Mouse (Mus musculus) activated CD4-positive, CD25-positive, alpha-beta regulatory T cell (primary cell): ENCODE results near the gene Vmn1r225. TPM values are rescaled to one million over a fixed set of nuclear protein-coding genes. Genes with fewer than 3 reads are reported as not detected.

Experiments used
- polyA plus RNA-seq, 2 experiments: library from polyadenylated mRNA; unstranded; fragments of 100-300 nt; shearing (Covaris generic); gene quantifications; one replicate each; pipeline ENCODE4 v1.2.1; 2017

The Vmn1r225 gene
- polyA plus RNA-seq = not detected

DNA sequence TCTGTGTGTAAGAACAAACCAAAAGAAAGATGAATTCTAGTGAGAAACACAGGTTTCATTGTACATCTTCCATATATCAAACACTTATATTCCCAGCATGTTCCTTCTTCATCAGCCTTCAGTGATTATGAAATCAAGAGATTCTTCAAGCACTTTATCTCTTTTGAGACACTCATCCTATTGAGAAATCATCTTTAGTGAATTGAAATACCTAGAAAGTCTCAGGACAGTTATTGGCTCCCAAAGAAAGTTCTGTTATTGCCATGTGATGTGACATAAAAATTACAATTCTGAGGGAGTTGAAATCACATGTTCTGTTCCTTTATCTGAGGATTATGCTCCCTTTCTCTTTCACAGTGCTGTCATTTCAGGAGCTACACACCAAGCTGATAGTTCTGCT lies at the start of gene Vmn1r225:
TSS of gene Vmn1r225 (plus strand) at position 301 of the 400 bp plus-strand sequence.

DNA sequence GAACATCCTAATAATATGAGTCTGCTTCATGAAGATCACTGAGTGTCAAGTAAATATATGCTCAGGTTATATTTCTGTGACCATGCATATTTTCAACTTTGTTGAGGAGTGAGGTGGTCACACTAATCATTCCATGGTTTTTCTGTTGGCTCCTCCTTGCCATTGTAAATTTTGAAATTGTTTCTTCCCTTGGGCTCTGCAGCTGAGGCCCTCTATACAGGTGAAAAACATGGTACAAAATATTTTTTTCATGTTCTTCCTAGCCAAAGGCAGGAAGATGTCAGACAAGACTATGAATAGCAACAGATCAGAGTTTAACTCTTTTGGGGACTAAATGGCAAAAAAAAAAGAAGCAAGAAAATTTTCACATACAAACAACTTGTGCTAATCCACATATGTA lies 16.7 kb upstream of the Vmn1r225 start, which contains the start of gene Vmn2r108:
TSS of gene Vmn2r108 (minus strand) at position 101 of the 400 bp plus-strand sequence.

Other genes with a start within 250 kb of the Vmn1r225 start
- not detected for gene Vmn2r106, start 212.6 kb upstream of the Vmn1r225 start, polyA plus RNA-seq
- gene Vmn2r107, start 152.9 kb upstream of the Vmn1r225 start, polyA plus RNA-seq = under 1 TPM in 1 of 2 experiments, not detected in 1; 0.01 TPM
- gene Vmn1r224, start 84.0 kb upstream of the Vmn1r225 start, polyA plus RNA-seq = not detected
- gene Vmn2r108, start 16.8 kb upstream of the Vmn1r225 start, polyA plus RNA-seq = under 1 TPM in 1 of 2 experiments, not detected in 1; 0.04 TPM
- not detected for gene Vmn2r109, start 66.6 kb downstream of the Vmn1r225 start, polyA plus RNA-seq
- under 1 TPM; 0.02 TPM for gene Vmn2r110, start 98.3 kb downstream of the Vmn1r225 start, polyA plus RNA-seq
- not detected for gene Fpr-rs3, start 126.7 kb downstream of the Vmn1r225 start, polyA plus RNA-seq
- gene Vmn1r226, start 184.7 kb downstream of the Vmn1r225 start, polyA plus RNA-seq = not detected
- gene Vmn1r227, start 231.7 kb downstream of the Vmn1r225 start, polyA plus RNA-seq = not detected